Mouse (Mus musculus): Measurements from ENCODE around the gene Olfr1133. TPM values are rescaled to one million over a fixed set of nuclear protein-coding genes. Genes with fewer than 3 reads are reported as not detected.

Olfr1133 gene
- polyA plus RNA-seq (2017; shearing (Covaris generic)) = not detected

DNA sequence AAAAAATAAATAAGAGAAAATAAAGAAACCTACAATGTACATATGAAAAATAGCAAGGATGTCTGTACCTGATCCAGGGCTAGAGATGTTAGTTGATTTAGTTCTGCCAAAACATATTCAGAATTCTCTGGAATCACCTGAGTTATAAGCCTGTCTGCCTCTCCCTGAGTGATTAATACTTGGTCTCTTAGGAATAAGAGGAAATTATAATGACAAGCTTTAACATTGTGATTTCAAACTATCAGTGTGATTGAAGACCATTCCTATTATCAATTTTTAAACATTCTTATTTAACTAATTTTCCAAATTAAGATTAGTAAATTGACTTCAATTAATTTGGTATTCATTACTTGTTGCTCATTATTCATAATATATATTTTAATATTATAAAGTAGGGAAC is at the start of gene Olfr1133:
Gene Olfr1133 (minus strand): TSS at position 101 of the 400 bp plus-strand sequence.

DNA sequence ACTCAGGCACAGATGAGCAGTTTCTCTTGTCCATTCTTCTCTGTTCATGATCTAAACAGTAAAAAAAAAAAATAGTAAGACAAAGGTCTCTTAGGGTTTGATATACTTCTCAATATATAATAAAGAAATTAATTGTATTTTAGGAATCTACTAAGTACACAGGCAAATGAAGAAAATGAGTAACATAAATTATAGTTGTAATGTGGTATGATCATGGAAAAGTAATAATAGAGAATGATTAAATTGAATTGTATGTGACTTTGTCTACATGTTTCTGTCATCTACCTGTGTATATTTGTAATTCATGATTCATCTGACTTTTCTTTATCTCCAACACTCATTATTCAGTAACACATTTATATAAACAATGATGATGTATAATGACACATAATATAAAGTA is 46.7 kb upstream of the Olfr1133 start, which contains the start of gene Olfr1136:
Gene Olfr1136 (minus strand): TSS at position 101 of the 400 bp plus-strand sequence.

DNA sequence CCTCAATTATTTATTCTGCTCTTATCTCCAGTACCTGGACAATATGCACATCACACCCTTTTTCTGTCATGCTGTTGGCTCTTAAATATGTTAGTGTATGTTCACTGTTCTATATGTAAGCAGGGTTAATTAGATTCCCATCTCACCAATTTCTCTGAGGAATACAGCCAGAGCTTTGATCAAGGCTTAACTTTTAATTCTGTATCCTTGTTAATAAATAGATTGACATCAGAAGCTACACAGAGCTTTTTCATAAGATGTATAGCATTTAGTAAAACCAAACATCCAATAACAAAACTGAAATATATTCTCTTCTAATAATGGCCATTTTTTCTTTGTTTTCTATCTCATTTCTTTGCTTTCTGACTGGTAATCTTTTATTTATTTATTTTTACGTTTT is 26.4 kb upstream of the Olfr1133 start, which contains the start of gene Olfr1135:
Gene Olfr1135 (minus strand): TSS at position 101 of the 400 bp plus-strand sequence.

DNA sequence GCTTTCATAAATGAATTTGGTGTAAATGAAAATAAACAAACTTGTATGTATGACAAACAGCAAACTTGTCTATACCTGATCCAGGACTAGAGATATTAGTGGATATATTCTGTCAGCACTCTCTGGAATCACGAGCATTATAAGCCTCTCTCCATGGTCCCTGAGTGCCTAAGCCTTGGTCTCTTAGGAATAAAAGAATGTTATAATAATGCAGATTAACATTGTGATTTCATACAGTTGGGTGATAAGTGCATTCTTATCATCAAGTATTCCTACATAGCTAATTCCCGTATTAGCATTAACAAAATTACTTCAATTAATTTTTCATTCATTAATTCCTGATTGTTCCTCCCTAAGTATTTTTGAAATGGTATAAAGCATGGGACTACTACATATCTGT is 11.2 kb upstream of the Olfr1133 start, which contains the start of gene Olfr1134:
Gene Olfr1134 (minus strand): TSS at position 101 of the 400 bp plus-strand sequence.

DNA sequence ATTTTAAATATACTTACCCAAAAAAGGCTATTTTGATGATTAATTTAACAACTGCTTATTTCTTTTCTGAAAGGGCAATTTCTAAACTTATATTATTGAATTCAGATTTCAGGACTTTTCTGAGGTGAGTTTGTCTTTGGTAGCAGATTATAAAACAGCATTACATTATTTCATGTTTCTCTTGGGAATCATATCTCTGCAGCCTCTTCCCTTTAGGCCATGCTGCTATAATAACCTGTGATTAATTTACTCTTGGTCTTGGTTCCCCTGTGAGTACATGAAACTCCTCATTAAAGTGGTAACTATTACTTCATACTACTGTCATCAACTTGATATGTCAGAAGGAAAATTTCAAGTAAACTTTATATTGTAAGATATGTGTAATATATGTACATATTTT is 9.7 kb downstream of the Olfr1133 start, which contains the start of gene Olfr1132:
Gene Olfr1132 (minus strand): TSS at position 101 of the 400 bp plus-strand sequence.

DNA sequence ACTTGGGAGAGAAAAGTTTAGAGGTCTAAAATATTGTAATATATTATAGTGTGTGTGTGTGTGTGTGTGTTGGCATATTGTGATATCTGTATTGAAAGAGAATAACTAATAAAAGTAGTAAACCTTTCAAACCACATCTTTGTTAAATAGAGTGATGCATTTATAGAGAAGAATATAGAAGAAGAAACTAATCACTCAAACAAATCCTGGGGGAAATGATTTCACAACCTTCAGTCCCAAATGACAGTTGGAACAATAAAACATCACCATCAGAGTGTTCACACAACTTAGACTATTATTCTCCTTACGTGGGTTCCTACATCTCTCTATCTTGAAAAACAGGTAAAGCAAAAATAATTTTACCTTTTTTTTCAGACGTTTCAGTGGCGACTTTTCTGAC is 20.4 kb downstream of the Olfr1133 start, which contains the start of gene Olfr1131:
Gene Olfr1131 (plus strand): TSS at position 301 of the 400 bp plus-strand sequence.

DNA sequence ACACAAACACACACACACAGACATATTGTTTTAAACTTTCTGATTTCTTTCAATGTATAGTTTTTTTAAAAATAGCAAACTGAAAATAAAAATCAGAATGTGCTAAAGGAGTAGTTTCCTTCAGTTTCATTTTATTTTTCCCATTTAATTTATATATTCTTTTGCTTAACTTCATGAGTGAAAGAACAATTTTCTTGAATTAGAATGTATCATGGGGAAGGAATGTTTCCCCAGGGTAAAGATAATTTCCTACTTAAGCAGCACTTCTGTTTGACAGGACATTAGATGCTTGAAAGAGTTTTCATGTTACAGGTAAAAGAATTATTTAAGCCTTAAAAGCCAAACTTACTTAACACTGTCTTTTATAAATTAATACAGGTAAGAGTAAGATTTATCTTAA is 41.3 kb downstream of the Olfr1133 start, which contains the start of gene Olfr1130:
Gene Olfr1130 (plus strand): TSS at position 301 of the 400 bp plus-strand sequence.

Other genes with a start within 250 kb of the Olfr1133 start
- not detected for gene Olfr1123, start 230.7 kb downstream of the Olfr1133 start, polyA plus RNA-seq (2017; shearing (Covaris generic))
- 0.32 TPM for gene Olfr1124, start 217.1 kb downstream of the Olfr1133 start, polyA plus RNA-seq (2017; shearing (Covaris generic))
- gene Olfr1126, start 193.4 kb downstream of the Olfr1133 start, polyA plus RNA-seq (2017; shearing (Covaris generic)) = not detected
- gene Pramel7, start 150.3 kb downstream of the Olfr1133 start, polyA plus RNA-seq (2017; shearing (Covaris generic)) = not detected
- gene Pramel6, start 140.8 kb downstream of the Olfr1133 start, polyA plus RNA-seq (2017; shearing (Covaris generic)) = not detected
- not detected for gene Olfr153, start 115.6 kb downstream of the Olfr1133 start, polyA plus RNA-seq (2017; shearing (Covaris generic))
- gene Olfr1128, start 101.8 kb downstream of the Olfr1133 start, polyA plus RNA-seq (2017; shearing (Covaris generic)) = not detected
- not detected for gene Olfr1129, start 73.5 kb downstream of the Olfr1133 start, polyA plus RNA-seq (2017; shearing (Covaris generic))
- gene Olfr1130, start 41.2 kb downstream of the Olfr1133 start, polyA plus RNA-seq (2017; shearing (Covaris generic)) = not detected
- not detected for gene Olfr1131, start 20.3 kb downstream of the Olfr1133 start, polyA plus RNA-seq (2017; shearing (Covaris generic))
- gene Olfr1132, start 9.8 kb downstream of the Olfr1133 start, polyA plus RNA-seq (2017; shearing (Covaris generic)) = not detected
- not detected for gene Olfr1134, start 11.1 kb upstream of the Olfr1133 start, polyA plus RNA-seq (2017; shearing (Covaris generic))
- not detected for gene Olfr1135, start 26.3 kb upstream of the Olfr1133 start, polyA plus RNA-seq (2017; shearing (Covaris generic))
- gene Olfr1136, start 46.6 kb upstream of the Olfr1133 start, polyA plus RNA-seq (2017; shearing (Covaris generic)) = not detected
- not detected for gene Olfr1137, start 65.8 kb upstream of the Olfr1133 start, polyA plus RNA-seq (2017; shearing (Covaris generic))
- not detected for gene Olfr1138, start 92.6 kb upstream of the Olfr1133 start, polyA plus RNA-seq (2017; shearing (Covaris generic))
- not detected for gene Olfr1140, start 96.4 kb upstream of the Olfr1133 start, polyA plus RNA-seq (2017; shearing (Covaris generic))
- not detected for gene Olfr1141, start 106.6 kb upstream of the Olfr1133 start, polyA plus RNA-seq (2017; shearing (Covaris generic))
- gene Olfr152, start 132.1 kb upstream of the Olfr1133 start, polyA plus RNA-seq (2017; shearing (Covaris generic)) = not detected
- not detected for gene Olfr1143, start 153.2 kb upstream of the Olfr1133 start, polyA plus RNA-seq (2017; shearing (Covaris generic))
- not detected for gene Olfr1145, start 162.4 kb upstream of the Olfr1133 start, polyA plus RNA-seq (2017; shearing (Covaris generic))
- not detected for gene Olfr1148, start 183.2 kb upstream of the Olfr1133 start, polyA plus RNA-seq (2017; shearing (Covaris generic))
- gene Olfr1150-ps1, start 196.6 kb upstream of the Olfr1133 start, polyA plus RNA-seq (2017; shearing (Covaris generic)) = not detected
- 0.39 TPM for gene Olfr1151, start 208.5 kb upstream of the Olfr1133 start, polyA plus RNA-seq (2017; shearing (Covaris generic))
- 0.07 TPM for gene Olfr1152, start 219.1 kb upstream of the Olfr1133 start, polyA plus RNA-seq (2017; shearing (Covaris generic))
- not detected for gene Olfr1153, start 247.6 kb upstream of the Olfr1133 start, polyA plus RNA-seq (2017; shearing (Covaris generic))

All from naive thymus-derived CD4-positive, alpha-beta T cell, adult 5 months (primary cell).